Mouse (Mus musculus): ENCODE measurements at regions not wholly inside any gene's neighbourhood (a gene's known extent, or its start where the extent isn't known, plus 50 kb on each side); places are given as distances from the start of the nearest gene placed in this dataset.
A peak's percentile ranks its signal among the peaks of the same experiment; 100 is the strongest.

- Histone ChIP-seq H3K27me3 (ENCODE audit: control insufficient read depth, insufficient read depth, low read length, poor library complexity, severe bottlenecking) (no peaks in the 10 kb centered on the region), H3K9ac (ENCODE audit: low read depth, poor library complexity, severe bottlenecking) (peak overlapping the region; percentile 29), H3K4me3 (ENCODE audit: low read depth, low read length) (peak overlapping the region; percentile 43), H3K36me3 (ENCODE audit: control insufficient read depth, insufficient read depth, low read length, poor library complexity, severe bottlenecking) (no peaks in the 10 kb centered on the region), H3K9me3 (replicated peaks; ENCODE audit: control insufficient read depth, insufficient read depth, low read length, poor library complexity, severe bottlenecking) (no peaks in the 10 kb centered on the region), H3K4me1 (ENCODE audit: control insufficient read depth, insufficient read depth, low read length) (peaks cover 4% of the 10 kb centered on the region), H3K27ac (ENCODE audit: insufficient read depth, low read length) (peak overlapping the region; percentile 71)
- TF ChIP-seq POLR2A (IDR thresholded peaks at IDR 0.05; ENCODE audit: insufficient read depth, low read length) (no peak), CTCF (IDR thresholded peaks at IDR 0.05; ENCODE audit: low read depth, low read length) (no peak), EP300 (IDR thresholded peaks at IDR 0.05; ENCODE audit: insufficient read depth, low read depth, low read length) (0 out of 2 replicates have a peak, but pooled peaks have one; percentile 24)
Measured at GRCm38 (mm10) chr13:99100430-99101409, 83.9 kb upstream of the Zfp366 start.

GRCm38 (mm10) chr13:99099794-99100429 is 84.7 kb upstream of the Zfp366 start:
- no peaks in the 10 kb centered on the region for H3K9me3 ChIP-seq (replicated peaks; ENCODE audit: control insufficient read depth, insufficient read depth, low read length, poor library complexity, severe bottlenecking)
- H3K27ac ChIP-seq (ENCODE audit: insufficient read depth, low read length) = no peak overlapping the region; the same call in 1 of the 2 replicates
- no peaks in the 10 kb centered on the region for H3K36me3 ChIP-seq (ENCODE audit: control insufficient read depth, insufficient read depth, low read length, poor library complexity, severe bottlenecking)
- no peak for TF ChIP-seq CTCF (IDR thresholded peaks at IDR 0.05; ENCODE audit: low read depth, low read length)
- TF ChIP-seq EP300 (IDR thresholded peaks at IDR 0.05; ENCODE audit: insufficient read depth, low read depth, low read length) = no peak
- TF ChIP-seq POLR2A (IDR thresholded peaks at IDR 0.05; ENCODE audit: insufficient read depth, low read length) = no peak
- no peaks in the 10 kb centered on the region for H3K27me3 ChIP-seq (ENCODE audit: control insufficient read depth, insufficient read depth, low read length, poor library complexity, severe bottlenecking)
- peaks cover 4% of the 10 kb centered on the region for H3K4me1 ChIP-seq (ENCODE audit: control insufficient read depth, insufficient read depth, low read length)
- H3K4me3 ChIP-seq (ENCODE audit: low read depth, low read length) = no peak overlapping the region
- no peak overlapping the region for H3K9ac ChIP-seq (ENCODE audit: low read depth, poor library complexity, severe bottlenecking)

- no peak for TF ChIP-seq EP300 (IDR thresholded peaks at IDR 0.05; ENCODE audit: insufficient read depth, low read depth, low read length)
- TF ChIP-seq POLR2A (IDR thresholded peaks at IDR 0.05; ENCODE audit: insufficient read depth, low read length) = no peak
- TF ChIP-seq CTCF (IDR thresholded peaks at IDR 0.05; ENCODE audit: low read depth, low read length) = no peak
Measured at GRCm38 (mm10) chr13:99099226-99099625, 85.4 kb upstream of the Zfp366 start.

GRCm38 (mm10) chr13:99097606-99098545 is 86.7 kb upstream of the Zfp366 start:
- Histone ChIP-seq H3K27me3 (ENCODE audit: control insufficient read depth, insufficient read depth, low read length, poor library complexity, severe bottlenecking) (no peaks in the 10 kb centered on the region), H3K9ac (ENCODE audit: low read depth, poor library complexity, severe bottlenecking) (no peak overlapping the region), H3K9me3 (replicated peaks; ENCODE audit: control insufficient read depth, insufficient read depth, low read length, poor library complexity, severe bottlenecking) (no peaks in the 10 kb centered on the region), H3K27ac (ENCODE audit: insufficient read depth, low read length) (no peak overlapping the region), H3K36me3 (ENCODE audit: control insufficient read depth, insufficient read depth, low read length, poor library complexity, severe bottlenecking) (no peaks in the 10 kb centered on the region), H3K4me3 (ENCODE audit: low read depth, low read length) (no peak overlapping the region), H3K4me1 (ENCODE audit: control insufficient read depth, insufficient read depth, low read length) (peaks cover 4% of the 10 kb centered on the region)
- TF ChIP-seq POLR2A (IDR thresholded peaks at IDR 0.05; ENCODE audit: insufficient read depth, low read length) (no peak), CTCF (IDR thresholded peaks at IDR 0.05; ENCODE audit: low read depth, low read length) (no peak), EP300 (IDR thresholded peaks at IDR 0.05; ENCODE audit: insufficient read depth, low read depth, low read length) (no peak)

More at GRCm38 (mm10) chr13:99099226-99099625, 85.4 kb upstream of the Zfp366 start:
- no peaks in the 10 kb centered on the region for H3K9me3 ChIP-seq (replicated peaks; ENCODE audit: control insufficient read depth, insufficient read depth, low read length, poor library complexity, severe bottlenecking)
- no peak overlapping the region for H3K27ac ChIP-seq (ENCODE audit: insufficient read depth, low read length)
- no peaks in the 10 kb centered on the region for H3K27me3 ChIP-seq (ENCODE audit: control insufficient read depth, insufficient read depth, low read length, poor library complexity, severe bottlenecking)
- H3K9ac ChIP-seq (ENCODE audit: low read depth, poor library complexity, severe bottlenecking) = no peak overlapping the region
- H3K4me1 ChIP-seq (ENCODE audit: control insufficient read depth, insufficient read depth, low read length) = peaks cover 4% of the 10 kb centered on the region
- no peak overlapping the region for H3K4me3 ChIP-seq (ENCODE audit: low read depth, low read length)
- H3K36me3 ChIP-seq (ENCODE audit: control insufficient read depth, insufficient read depth, low read length, poor library complexity, severe bottlenecking) = no peaks in the 10 kb centered on the region

- Histone ChIP-seq H3K27me3 (ENCODE audit: control insufficient read depth, insufficient read depth, low read length, poor library complexity, severe bottlenecking) (no peaks in the 10 kb centered on the region), H3K9ac (ENCODE audit: low read depth, poor library complexity, severe bottlenecking) (no peak overlapping the region), H3K4me1 (ENCODE audit: control insufficient read depth, insufficient read depth, low read length) (peaks cover 4% of the 10 kb centered on the region), H3K9me3 (replicated peaks; ENCODE audit: control insufficient read depth, insufficient read depth, low read length, poor library complexity, severe bottlenecking) (no peaks in the 10 kb centered on the region), H3K36me3 (ENCODE audit: control insufficient read depth, insufficient read depth, low read length, poor library complexity, severe bottlenecking) (no peaks in the 10 kb centered on the region), H3K4me3 (ENCODE audit: low read depth, low read length) (no peak overlapping the region), H3K27ac (ENCODE audit: insufficient read depth, low read length) (no peak overlapping the region)
- no peak for TF ChIP-seq POLR2A (IDR thresholded peaks at IDR 0.05; ENCODE audit: insufficient read depth, low read length)
- TF ChIP-seq EP300 (IDR thresholded peaks at IDR 0.05; ENCODE audit: insufficient read depth, low read depth, low read length) = no peak
- no peak for TF ChIP-seq CTCF (IDR thresholded peaks at IDR 0.05; ENCODE audit: low read depth, low read length)
Measured at GRCm38 (mm10) chr13:99096837-99097236, 87.8 kb upstream of the Zfp366 start.
